ENCODE assay signal across 12 mouse cellular contexts in the genomic region with DNA sequence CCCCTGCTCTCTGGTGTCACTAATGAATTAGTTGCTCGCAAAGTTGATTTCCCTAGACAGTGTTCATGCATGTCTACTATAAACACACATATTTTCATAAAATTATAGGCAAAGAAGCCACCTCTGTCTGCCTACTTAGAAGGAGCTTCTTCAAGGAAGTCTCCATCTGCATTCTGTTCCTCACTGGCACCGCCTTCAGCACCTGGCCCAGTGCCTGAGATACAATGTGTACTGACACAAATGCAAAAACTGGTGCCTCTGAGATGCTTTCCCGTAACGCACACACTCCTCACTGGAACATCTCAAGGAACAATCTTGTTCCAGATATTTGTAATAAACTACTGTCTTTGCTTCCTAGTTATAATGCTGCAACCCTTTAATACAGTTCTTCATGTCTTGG.
DNase-seq lines count a peak whose midpoint lies in the region; ATAC-seq lines count a peak whose summit lies in the region.
"Had no signal": no experiment of that assay in that cellular context is flagged by ENCODE, and none has a peak within 500 bp of the region (broad histone marks: within the 10 kb centered on the region; RNA-seq: fewer than 3 reads in every experiment).

No protein-coding gene starts in this region.

- DNase-seq in brain, adult 2 months (ENCODE audit: low read depth, low spot score), result peak; percentile 78
- peak; percentile 17 for DNase-seq in left cerebral cortex, adult 11 months (ENCODE audit: low spot score)
- peak; percentile 71 for DNase-seq in right cerebral cortex, adult 18-20 months
- no peak for DNase-seq in heart, adult 11 months
- no peak for DNase-seq in lung, postnatal 14 days
- no peak for DNase-seq in yolk sac, embryonic 10.5 days (ENCODE audit: low spot score)
- DNase-seq: adrenal gland, postnatal 14 days; gastrocnemius, postnatal 10 days; kidney, postnatal 14 days; thymus, adult 2 months had no signal

- ATAC-seq in frontal cortex, adult (ENCODE audit: low TSS enrichment), result peak; percentile 94
- ATAC-seq: intestine, embryonic 16.5 days had no signal

Comparison
In these comparisons a context has a peak if more than half of its experiments do, and no peak if none do; other contexts are left out.
1. DNase-seq: peak in brain, adult 2 months (single experiment), left cerebral cortex, adult 11 months (single experiment) and right cerebral cortex, adult 18-20 months (single experiment); none in heart, adult 11 months (single experiment), lung, postnatal 14 days (single experiment) and yolk sac, embryonic 10.5 days (single experiment).